Mouse (Mus musculus) right cerebral cortex, postnatal 36 days (tissue): ENCODE measurements around the gene Fam71d.

ENCODE experiments used
- DNase-seq, 2 experiments: peaks; one replicate each; pipeline ENCODE4 v3.0.0; 2022; ENCODE audit warnings: low spot score in 2 of 2, mixed read lengths in 1 of 2

Fam71d gene

GRCm38 (mm10) chr12:78773211-78773610 is 81.9 kb downstream of the Fam71d start:
- no peak for DNase-seq

DNA sequence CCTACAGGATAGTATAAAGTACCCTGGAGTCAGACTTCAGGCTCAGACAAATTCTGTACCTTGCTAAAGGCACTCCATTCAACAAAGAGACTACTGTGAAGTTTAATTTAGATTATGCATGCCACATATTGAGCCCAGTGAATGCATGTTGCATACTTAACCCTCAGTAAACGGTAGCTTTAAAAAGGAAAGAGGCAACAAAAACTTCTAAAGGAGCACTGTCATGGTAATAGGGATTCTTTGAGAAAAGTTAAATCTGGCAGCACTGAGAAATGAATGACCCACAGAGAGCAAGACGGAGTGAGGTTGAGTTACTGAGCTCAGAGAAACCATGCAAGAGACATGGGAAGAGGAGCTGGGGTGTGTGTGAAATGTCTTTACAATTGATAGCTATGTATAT is 86.6 kb downstream of the Fam71d start:
- DNase-seq, result no peak

- no peak for DNase-seq
These were observed 87.2 kb downstream of the Fam71d start for GRCm38 (mm10) chr12:78778423-78779067.
